Mouse (Mus musculus) bone marrow, adult 2 months (tissue): ENCODE measurements around the gene Dlx5.

Experiments used
- CTCF ChIP-seq: fragments of 200-500 bp; IDR thresholded peaks from 2 replicates; pipeline ENCODE4 v1.5.1; 2011; ENCODE audit warnings: low read length, control low read depth; ENCODE audit not compliant: control insufficient read depth, insufficient read depth
- POLR2A ChIP-seq: fragments of 200-500 bp; IDR thresholded peaks from 2 replicates; pipeline ENCODE4 v1.6.1; 2011; ENCODE audit warnings: low read depth, mild to moderate bottlenecking, control low read depth, low read length, borderline replicate concordance; ENCODE audit not compliant: control insufficient read depth

DNA sequence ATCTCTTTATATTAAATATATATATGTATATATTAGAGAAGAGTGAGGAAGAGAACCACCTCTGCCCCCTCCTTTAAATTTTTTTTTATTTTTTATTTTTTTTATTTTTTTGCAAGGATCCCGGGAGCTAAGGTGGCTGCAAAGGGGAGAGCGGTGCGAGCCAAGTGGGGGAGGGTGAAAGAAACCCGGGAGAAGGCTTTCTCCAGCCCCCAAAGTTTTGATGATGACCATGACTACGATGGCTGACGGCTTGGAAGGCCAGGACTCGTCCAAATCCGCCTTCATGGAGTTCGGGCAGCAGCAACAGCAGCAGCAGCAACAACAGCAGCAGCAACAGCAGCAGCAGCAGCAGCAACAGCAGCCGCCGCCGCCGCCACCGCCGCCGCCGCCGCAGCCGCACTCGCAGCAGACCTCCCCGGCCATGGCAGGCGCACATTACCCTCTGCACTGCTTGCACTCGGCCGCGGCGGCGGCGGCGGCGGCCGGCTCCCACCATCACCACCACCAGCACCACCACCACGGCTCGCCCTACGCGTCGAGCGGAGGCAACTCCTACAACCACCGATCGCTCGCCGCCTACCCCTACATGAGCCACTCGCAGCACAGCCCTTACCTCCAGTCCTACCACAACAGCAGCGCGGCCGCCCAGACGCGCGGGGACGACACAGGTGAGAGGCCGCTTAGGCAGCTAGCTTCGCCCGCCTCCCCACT is 18.6 kb downstream of the Dlx5 start, which contains the start of gene Dlx6:
- TF ChIP-seq CTCF (no peak), POLR2A (no peak)
